Mouse (Mus musculus): ENCODE results near the gene Ccdc158. TPM values are rescaled to one million over a fixed set of nuclear protein-coding genes. Genes with fewer than 3 reads are reported as not detected.

Gene Ccdc158
- total and polyA plus RNA-seq, 2 experiments from 2014 or later: 0.45 TPM; not detected in 1

DNA sequence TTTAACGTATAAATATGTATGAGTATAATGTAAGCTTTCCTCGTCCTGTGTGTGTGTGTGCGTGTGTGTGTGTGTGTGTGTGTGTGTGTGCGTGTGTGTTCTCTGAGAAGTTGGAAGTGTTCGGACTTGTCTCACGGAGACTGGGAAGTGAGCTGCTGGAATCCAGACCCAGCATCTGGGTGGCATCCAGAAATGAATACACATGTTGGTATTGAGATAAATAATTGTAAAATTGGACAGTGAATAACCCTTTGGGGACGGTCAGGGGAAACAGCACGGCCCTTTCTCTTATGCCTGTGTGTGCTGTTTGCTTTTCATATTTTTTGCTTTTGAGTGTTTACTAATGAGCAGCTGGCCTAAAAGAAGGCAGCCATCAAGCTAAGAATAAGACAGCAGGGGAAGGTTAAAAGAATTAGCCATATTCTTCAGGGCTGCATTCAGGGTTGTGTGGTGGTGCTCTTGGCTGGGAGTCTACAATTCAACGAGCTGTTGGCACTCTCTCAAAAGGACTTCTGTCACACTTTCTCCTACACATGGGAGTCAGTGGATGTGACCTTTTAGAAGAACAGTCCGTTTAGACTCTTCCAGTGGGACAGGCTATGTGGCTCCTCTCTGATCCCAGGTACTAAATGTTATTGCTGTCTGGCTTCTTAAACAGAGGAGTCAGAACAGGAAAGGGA lies 19.4 kb upstream of the Ccdc158 start:
- Histone ChIP-seq H3K9me3 (replicated peaks; ENCODE audit: control insufficient read depth, low read length) (no peaks in the 10 kb centered on the region), H3K4me1 (ENCODE audit: control insufficient read depth, insufficient read depth) (peaks cover 28% of the 10 kb centered on the region), H3K9ac (replicated peaks; ENCODE audit: low read depth, low read length) (no peak overlapping the region), H3K27ac (ENCODE audit: low read depth) (peak overlapping the region; percentile 73), H3K27me3 (ENCODE audit: control insufficient read depth, insufficient read depth, low read length) (no peaks in the 10 kb centered on the region), H3K36me3 (replicated peaks; ENCODE audit: control insufficient read depth, insufficient read depth, low read length) (no peaks in the 10 kb centered on the region), H3K4me3 (ENCODE audit: low read depth, low read length) (no peak overlapping the region), H3K4me2 (ENCODE audit: low read depth, low read length) (no peak overlapping the region)
- 42% methylated on average over 10 of the region's 10 CpGs for WGBS
- peak; percentile 59 for DNase-seq (ENCODE audit: low spot score)
- TF ChIP-seq EP300 (IDR thresholded peaks at IDR 0.05; ENCODE audit: low read depth) (no peak), CTCF (IDR thresholded peaks at IDR 0.05; ENCODE audit: low read depth) (no peak)
- ATAC-seq (ENCODE audit: insufficient read depth, low read depth): peak; percentile 81

DNA sequence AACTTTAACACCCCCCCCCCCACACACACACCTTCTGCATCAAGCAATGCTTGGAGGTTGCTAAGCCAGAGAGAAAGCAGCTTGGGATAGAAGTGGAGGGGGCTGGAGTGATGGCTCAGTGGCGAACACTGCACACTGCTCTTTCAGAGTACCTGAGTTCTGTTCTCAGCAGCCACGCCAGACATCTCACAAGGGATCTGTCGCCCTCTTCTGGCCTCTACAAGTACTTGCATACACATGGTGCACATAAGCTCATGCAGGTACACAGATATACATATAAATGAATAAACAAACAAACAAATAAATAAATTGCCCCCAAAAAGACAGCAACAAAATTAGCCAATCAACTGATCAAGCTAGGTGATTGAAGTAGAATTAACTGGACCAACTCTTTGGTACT lies 18.7 kb upstream of the Ccdc158 start:
- H3K9ac ChIP-seq (replicated peaks; ENCODE audit: low read depth, low read length): no peak overlapping the region
- TF ChIP-seq EP300 (IDR thresholded peaks at IDR 0.05; ENCODE audit: low read depth): no peak
- TF ChIP-seq CTCF (IDR thresholded peaks at IDR 0.05; ENCODE audit: low read depth): no peak
- H3K36me3 ChIP-seq (replicated peaks; ENCODE audit: control insufficient read depth, insufficient read depth, low read length): no peaks in the 10 kb centered on the region
- 92% methylated on average over 3 of the region's 3 CpGs for WGBS
- H3K4me2 ChIP-seq (ENCODE audit: low read depth, low read length): no peak overlapping the region
- peaks cover 23% of the 10 kb centered on the region for H3K4me1 ChIP-seq (ENCODE audit: control insufficient read depth, insufficient read depth)
- no peak overlapping the region for H3K4me3 ChIP-seq (ENCODE audit: low read depth, low read length)
- H3K9me3 ChIP-seq (replicated peaks; ENCODE audit: control insufficient read depth, low read length): no peaks in the 10 kb centered on the region
- no peaks in the 10 kb centered on the region for H3K27me3 ChIP-seq (ENCODE audit: control insufficient read depth, insufficient read depth, low read length)
- ATAC-seq (ENCODE audit: insufficient read depth, low read depth): no peak
- DNase-seq (ENCODE audit: low spot score): no peak
- no peak overlapping the region for H3K27ac ChIP-seq (ENCODE audit: low read depth)

DNA sequence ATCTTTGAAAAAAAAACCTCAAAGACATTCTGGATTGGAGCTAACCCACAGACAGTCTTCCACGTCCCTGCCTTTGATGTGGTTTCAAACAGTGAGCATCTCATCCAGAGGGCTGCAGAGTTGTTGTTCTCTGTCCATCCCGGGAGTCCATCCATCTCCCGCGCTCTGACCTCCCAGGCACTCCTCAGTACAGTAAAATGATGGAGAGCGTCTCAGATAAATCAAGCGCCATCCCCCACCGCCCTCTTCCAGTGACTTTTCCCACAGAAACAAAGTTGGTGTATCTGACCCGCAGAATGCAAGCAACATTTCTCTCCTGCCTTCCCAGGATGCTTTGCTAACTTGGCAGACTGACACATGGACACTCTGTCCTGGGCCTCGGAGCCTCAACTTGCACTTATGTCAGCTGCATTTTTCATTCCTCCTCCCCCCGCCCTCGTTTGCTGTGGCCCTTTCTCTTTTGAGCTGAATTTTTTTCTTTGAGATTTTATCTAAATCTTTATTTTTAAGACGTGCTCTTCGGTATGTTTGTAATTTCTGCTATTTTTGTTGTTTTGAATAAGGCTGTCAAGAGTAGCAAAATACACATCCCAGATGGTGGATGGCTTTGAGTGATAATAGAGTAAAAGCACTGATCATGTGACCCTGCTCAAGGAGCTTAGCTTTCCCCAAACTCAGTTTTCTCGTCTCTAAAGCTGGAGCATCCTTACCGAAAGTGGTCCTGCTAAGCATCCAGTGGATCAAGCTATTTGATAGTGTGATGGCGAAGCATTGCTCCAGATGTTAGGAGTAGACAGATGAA lies 17.3 kb upstream of the Ccdc158 start:
- Histone ChIP-seq H3K9ac (replicated peaks; ENCODE audit: low read depth, low read length) (no peak overlapping the region), H3K36me3 (replicated peaks; ENCODE audit: control insufficient read depth, insufficient read depth, low read length) (no peaks in the 10 kb centered on the region), H3K27me3 (ENCODE audit: control insufficient read depth, insufficient read depth, low read length) (no peaks in the 10 kb centered on the region), H3K4me2 (ENCODE audit: low read depth, low read length) (no peak overlapping the region), H3K9me3 (replicated peaks; ENCODE audit: control insufficient read depth, low read length) (no peaks in the 10 kb centered on the region), H3K4me3 (ENCODE audit: low read depth, low read length) (no peak overlapping the region), H3K4me1 (ENCODE audit: control insufficient read depth, insufficient read depth) (peaks cover 14% of the 10 kb centered on the region), H3K27ac (ENCODE audit: low read depth) (no peak overlapping the region)
- DNase-seq (ENCODE audit: low spot score): no peak
- no peak for ATAC-seq (ENCODE audit: insufficient read depth, low read depth)
- TF ChIP-seq EP300 (IDR thresholded peaks at IDR 0.05; ENCODE audit: low read depth): no peak
- TF ChIP-seq CTCF (IDR thresholded peaks at IDR 0.05; ENCODE audit: low read depth): no peak
- 61% methylated on average over 16 of the region's 16 CpGs for WGBS

DNA sequence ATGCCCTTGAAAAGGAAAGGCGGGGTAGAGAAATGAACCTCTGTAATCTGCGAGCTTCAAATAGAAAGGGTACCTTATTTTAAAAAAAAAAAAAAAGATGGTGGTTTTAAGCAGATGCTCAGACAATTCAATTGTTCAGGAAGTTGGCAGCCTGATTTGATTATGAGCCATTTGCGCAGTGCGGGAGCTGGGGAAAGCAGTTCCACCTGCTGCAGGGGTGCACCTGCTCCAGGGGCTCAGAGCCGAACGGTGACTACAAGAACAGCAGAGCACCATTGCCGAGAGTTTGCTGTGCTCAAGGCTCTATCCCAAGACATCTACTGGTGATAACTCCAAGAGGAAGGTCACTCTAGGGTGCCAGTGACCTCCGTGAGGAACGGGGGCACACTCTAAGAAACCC lies 13.5 kb upstream of the Ccdc158 start:
- 87% methylated on average over 9 of the region's 9 CpGs for WGBS
- DNase-seq (ENCODE audit: low spot score) (no peak), ATAC-seq (ENCODE audit: insufficient read depth, low read depth) (no peak)
- Histone ChIP-seq H3K27ac (ENCODE audit: low read depth) (no peak overlapping the region), H3K9me3 (replicated peaks; ENCODE audit: control insufficient read depth, low read length) (no peaks in the 10 kb centered on the region), H3K4me1 (ENCODE audit: control insufficient read depth, insufficient read depth) (0 out of 2 replicates have a peak, but pooled peaks cover 3% of the 10 kb centered on the region), H3K9ac (replicated peaks; ENCODE audit: low read depth, low read length) (no peak overlapping the region), H3K27me3 (ENCODE audit: control insufficient read depth, insufficient read depth, low read length) (no peaks in the 10 kb centered on the region), H3K36me3 (replicated peaks; ENCODE audit: control insufficient read depth, insufficient read depth, low read length) (no peaks in the 10 kb centered on the region), H3K4me3 (ENCODE audit: low read depth, low read length) (no peak overlapping the region), H3K4me2 (ENCODE audit: low read depth, low read length) (no peak overlapping the region)
- TF ChIP-seq EP300 (IDR thresholded peaks at IDR 0.05; ENCODE audit: low read depth): no peak
- no peak for TF ChIP-seq CTCF (IDR thresholded peaks at IDR 0.05; ENCODE audit: low read depth)

DNA sequence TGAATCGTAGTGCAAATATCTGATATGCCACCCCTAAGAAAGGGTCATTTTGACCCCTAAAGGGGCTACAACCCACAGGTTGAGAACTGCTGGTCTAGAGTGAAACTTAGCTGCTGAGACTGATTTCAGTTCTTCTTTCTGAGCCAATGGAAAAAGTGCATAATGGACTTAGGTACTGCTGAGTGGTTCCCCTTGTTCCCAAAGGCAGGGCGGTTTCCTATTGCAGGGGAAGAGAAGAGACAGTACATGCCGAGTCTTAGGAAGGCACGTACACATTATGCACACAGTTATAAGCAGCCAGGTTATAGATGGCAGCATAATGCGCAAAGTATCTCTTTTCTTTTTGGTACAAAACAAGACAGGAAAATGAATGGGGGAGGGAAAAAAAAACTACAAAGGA lies 13.1 kb upstream of the Ccdc158 start:
- Histone ChIP-seq H3K36me3 (replicated peaks; ENCODE audit: control insufficient read depth, insufficient read depth, low read length) (no peaks in the 10 kb centered on the region), H3K4me2 (ENCODE audit: low read depth, low read length) (no peak overlapping the region), H3K27me3 (ENCODE audit: control insufficient read depth, insufficient read depth, low read length) (no peaks in the 10 kb centered on the region), H3K9me3 (replicated peaks; ENCODE audit: control insufficient read depth, low read length) (no peaks in the 10 kb centered on the region), H3K4me1 (ENCODE audit: control insufficient read depth, insufficient read depth) (0 out of 2 replicates have a peak, but pooled peaks cover 3% of the 10 kb centered on the region), H3K27ac (ENCODE audit: low read depth) (no peak overlapping the region), H3K4me3 (ENCODE audit: low read depth, low read length) (no peak overlapping the region), H3K9ac (replicated peaks; ENCODE audit: low read depth, low read length) (no peak overlapping the region)
- no peak for DNase-seq (ENCODE audit: low spot score)
- TF ChIP-seq CTCF (IDR thresholded peaks at IDR 0.05; ENCODE audit: low read depth) (no peak), EP300 (IDR thresholded peaks at IDR 0.05; ENCODE audit: low read depth) (no peak)
- no peak for ATAC-seq (ENCODE audit: insufficient read depth, low read depth)
- 80% methylated on average over 5 of the region's 5 CpGs for WGBS

Data from heart, postnatal 0 days (tissue).